Mouse (Mus musculus) kidney, adult 11 months (tissue): ENCODE results near the gene Krt87.

ENCODE experiments used
- DNase-seq: peaks from one replicate; pipeline ENCODE4 v3.0.0; 2022

Gene Krt87

GRCm38 (mm10) chr15:101438555-101438954, at the start of gene Krt87:
TSS of gene Krt87 (minus strand) at chr15:101438804.
- DNase-seq: no peak

- DNase-seq: no peak
Observed at GRCm38 (mm10) chr15:101485911-101486635, 47.5 kb upstream of the Krt87 start.

GRCm38 (mm10) chr15:101484939-101485338, 46.3 kb upstream of the Krt87 start:
- DNase-seq: no peak

- DNase-seq: no peak
Observed at GRCm38 (mm10) chr15:101483646-101484045, 45.0 kb upstream of the Krt87 start.

GRCm38 (mm10) chr15:101482056-101482455, 43.5 kb upstream of the Krt87 start:
- DNase-seq: no peak

GRCm38 (mm10) chr15:101479666-101480060, 41.1 kb upstream of the Krt87 start:
- DNase-seq: no peak

- peak; percentile 19 for DNase-seq
Observed at GRCm38 (mm10) chr15:101479007-101479665, 40.5 kb upstream of the Krt87 start.

GRCm38 (mm10) chr15:101472952-101473528, 34.4 kb upstream of the Krt87 start, which contains the start of gene Krt86:
TSS of gene Krt86 (plus strand) at chr15:101473478.
- DNase-seq: no peak

- no peak for DNase-seq
Observed at GRCm38 (mm10) chr15:101469093-101469492, 30.5 kb upstream of the Krt87 start.

GRCm38 (mm10) chr15:101463651-101464050, 25.0 kb upstream of the Krt87 start, which contains the start of gene Krt81:
TSS of gene Krt81 (minus strand) at chr15:101463751.
- no peak for DNase-seq

- DNase-seq: no peak
Observed at GRCm38 (mm10) chr15:101459283-101459682, 20.7 kb upstream of the Krt87 start.

- peak; percentile 19 for DNase-seq
Observed at GRCm38 (mm10) chr15:101458361-101458930, 19.8 kb upstream of the Krt87 start.

- DNase-seq: no peak
Observed at GRCm38 (mm10) chr15:101455891-101456290, 17.3 kb upstream of the Krt87 start.

GRCm38 (mm10) chr15:101455292-101455691, 16.7 kb upstream of the Krt87 start:
- DNase-seq: peak; percentile 30

- no peak for DNase-seq
Observed at GRCm38 (mm10) chr15:101454774-101455173, 16.2 kb upstream of the Krt87 start.

GRCm38 (mm10) chr15:101453093-101453736, 14.6 kb upstream of the Krt87 start:
- peak; percentile 62 for DNase-seq

GRCm38 (mm10) chr15:101447444-101447843, 8.8 kb upstream of the Krt87 start, which contains the start of gene Krt88:
TSS of gene Krt88 (plus strand) at chr15:101447744.
- no peak for DNase-seq

- no peak for DNase-seq
Observed at GRCm38 (mm10) chr15:101446572-101446971, 8.0 kb upstream of the Krt87 start.

GRCm38 (mm10) chr15:101440837-101441236, 2.2 kb upstream of the Krt87 start:
- no peak for DNase-seq

- DNase-seq: no peak
Observed at GRCm38 (mm10) chr15:101436611-101437010, 2.0 kb downstream of the Krt87 start.

GRCm38 (mm10) chr15:101424914-101425313, 13.7 kb downstream of the Krt87 start:
- no peak for DNase-seq

- DNase-seq: no peak
Observed at GRCm38 (mm10) chr15:101420903-101421302, 17.7 kb downstream of the Krt87 start.

GRCm38 (mm10) chr15:101418950-101419349, 19.7 kb downstream of the Krt87 start:
- DNase-seq: no peak
